Mouse (Mus musculus): ENCODE results near the gene U90926.

- no peak for TF ChIP-seq CTCF (IDR thresholded peaks at IDR 0.05)
- TF ChIP-seq EP300 (IDR thresholded peaks at IDR 0.05), result no peak
Observed at GRCm38 (mm10) chr5:92252031-92252430, 36.8 kb upstream of the U90926 start.

All from lung, postnatal 0 days (tissue).